Mouse (Mus musculus): ENCODE measurements at regions not wholly inside any gene's neighbourhood (a gene's known extent, or its start where the extent isn't known, plus 50 kb on each side); places are given as distances from the start of the nearest gene placed in this dataset.
"Not testable (repeated sequence)": the region's sequence is repeated elsewhere in the genome, so short reads cannot be mapped to it uniquely, and the experiment has no call there.

DNA sequence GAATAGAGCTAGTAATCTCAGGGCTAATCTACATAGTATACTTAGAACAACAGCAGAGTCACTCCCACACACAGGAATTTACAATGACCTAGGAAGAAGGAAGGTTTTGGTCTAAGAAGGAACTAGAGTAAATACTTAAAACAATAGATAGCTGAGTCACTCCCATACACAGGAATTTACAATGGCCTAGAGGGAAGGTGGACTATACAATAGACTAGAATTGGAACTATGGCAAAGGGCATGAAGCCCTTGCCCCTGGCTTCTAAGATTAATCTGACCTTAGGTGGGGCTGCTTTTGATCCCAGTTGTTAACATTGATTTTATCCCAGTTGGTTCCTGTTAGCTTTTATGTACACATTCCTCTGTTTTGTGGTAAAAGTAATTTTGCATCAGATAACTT lies 427.8 kb upstream of the Clint1 start:
- not testable (repeated sequence) for DNase-seq (ENCODE audit: low read depth, low spot score)

DNA sequence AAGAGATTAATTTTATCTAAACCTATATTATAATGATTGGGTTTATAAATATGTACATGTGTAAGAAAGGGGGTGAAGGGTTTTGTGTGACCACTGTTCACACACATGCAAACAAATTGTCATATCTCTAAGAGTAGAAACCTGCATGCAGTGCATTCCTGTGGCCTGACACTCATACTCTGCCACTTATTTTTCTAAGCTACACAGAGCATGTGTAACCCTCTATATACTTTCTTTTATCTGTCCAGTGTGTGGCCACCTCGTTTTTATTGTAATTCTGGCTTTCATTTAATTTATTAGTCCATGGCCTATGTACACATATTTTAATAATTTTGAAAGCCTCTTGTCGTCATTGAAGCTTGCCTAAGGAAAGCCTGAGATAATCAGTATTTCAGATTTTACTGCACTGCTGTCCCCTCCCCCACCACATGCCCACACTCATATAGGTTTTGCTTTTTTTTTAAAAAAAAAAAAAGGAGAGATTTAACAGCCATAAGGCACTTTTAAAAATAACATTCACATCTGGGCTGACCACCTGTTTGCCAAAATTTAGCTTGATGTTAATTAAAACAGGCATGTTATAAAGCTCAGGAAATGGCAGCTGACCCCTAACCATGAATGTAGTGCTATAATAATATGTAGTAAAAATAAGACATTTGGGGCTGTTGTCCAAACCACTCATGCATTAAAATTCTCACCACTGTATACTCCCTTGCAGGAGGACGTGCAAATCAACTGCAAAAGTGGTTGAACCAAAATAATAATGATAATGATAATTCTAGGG lies 410.7 kb upstream of the Clint1 start:
- DNase-seq (ENCODE audit: low read depth, low spot score) = no peak

DNA sequence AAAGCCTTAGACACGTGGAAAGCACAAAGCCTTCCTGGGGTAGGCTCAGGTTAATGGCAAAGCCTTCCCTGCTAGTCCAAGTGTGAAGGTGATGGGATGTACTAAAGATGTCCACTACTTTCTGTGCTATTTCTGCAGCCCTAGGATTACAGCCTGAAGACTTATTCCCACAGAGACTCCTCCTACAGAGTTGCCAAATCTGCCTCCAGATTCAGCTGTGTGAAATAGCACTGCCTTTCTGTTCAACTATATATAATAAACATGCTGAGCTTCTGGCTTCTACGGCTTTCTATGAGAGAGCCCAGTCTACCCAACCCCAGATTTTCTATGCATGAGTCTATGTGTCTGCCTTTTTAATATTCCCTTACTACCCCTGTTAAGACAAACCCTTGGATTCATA lies 405.3 kb upstream of the Clint1 start:
- no peak for DNase-seq (ENCODE audit: low read depth, low spot score)

GRCm38 (mm10) chr11:45454234-45454633 lies 397.6 kb upstream of the Clint1 start:
- no peak for DNase-seq (ENCODE audit: low read depth, low spot score)

DNA sequence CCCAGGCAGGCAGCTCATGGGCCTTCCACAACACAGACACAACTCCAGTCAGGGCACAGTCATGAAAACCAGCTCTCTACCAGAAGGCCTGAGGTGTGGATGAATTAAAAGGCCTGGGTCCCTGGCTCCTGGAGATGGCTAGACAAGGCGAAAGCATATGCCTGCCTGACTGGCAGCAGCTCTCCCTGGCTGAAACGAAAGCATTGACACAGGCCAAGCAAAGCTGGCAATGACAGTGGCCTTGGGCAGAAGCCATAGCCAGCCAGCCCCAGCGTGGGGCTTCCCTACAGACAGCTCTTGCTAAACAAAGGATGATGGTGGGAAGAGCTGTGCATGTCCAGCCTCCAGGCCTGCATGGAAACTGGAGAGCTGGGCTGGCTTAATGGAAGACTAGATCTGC lies 396.9 kb upstream of the Clint1 start:
- DNase-seq (ENCODE audit: low read depth, low spot score) = no peak

- DNase-seq (ENCODE audit: low read depth, low spot score) = no peak
Measured at GRCm38 (mm10) chr11:45456724-45457123, 395.1 kb upstream of the Clint1 start.

DNA sequence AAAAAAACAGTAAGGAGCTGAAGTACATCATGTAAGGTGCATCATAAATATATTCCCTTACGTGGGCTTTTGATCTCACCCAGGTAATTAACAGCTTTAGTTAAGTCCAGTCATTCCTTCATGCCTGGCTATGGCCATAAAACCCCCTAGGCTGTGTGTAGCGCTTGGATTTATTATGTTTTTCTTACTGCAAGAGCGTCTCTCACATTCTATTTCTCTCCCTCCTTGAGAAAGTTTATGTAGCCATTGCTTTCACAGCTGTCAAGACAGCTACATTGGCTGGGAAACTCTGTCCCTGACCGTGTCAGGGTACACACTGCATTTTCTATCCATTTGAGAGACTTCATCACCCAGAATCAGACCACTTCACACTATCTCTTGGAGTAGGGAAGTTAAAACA lies 394.3 kb upstream of the Clint1 start:
- no peak for DNase-seq (ENCODE audit: low read depth, low spot score)

- DNase-seq (ENCODE audit: low read depth, low spot score) = no peak
Measured at GRCm38 (mm10) chr11:45460000-45460792, 391.7 kb upstream of the Clint1 start.

GRCm38 (mm10) chr11:45464501-45464900 lies 387.4 kb upstream of the Clint1 start:
- DNase-seq (ENCODE audit: low read depth, low spot score) = no peak

GRCm38 (mm10) chr11:45466350-45466749 lies 385.5 kb upstream of the Clint1 start:
- no peak for DNase-seq (ENCODE audit: low read depth, low spot score)

GRCm38 (mm10) chr11:45472171-45472570 lies 379.7 kb upstream of the Clint1 start:
- no peak for DNase-seq (ENCODE audit: low read depth, low spot score)

GRCm38 (mm10) chr11:45476917-45477316 lies 374.9 kb upstream of the Clint1 start:
- DNase-seq (ENCODE audit: low read depth, low spot score) = no peak

DNA sequence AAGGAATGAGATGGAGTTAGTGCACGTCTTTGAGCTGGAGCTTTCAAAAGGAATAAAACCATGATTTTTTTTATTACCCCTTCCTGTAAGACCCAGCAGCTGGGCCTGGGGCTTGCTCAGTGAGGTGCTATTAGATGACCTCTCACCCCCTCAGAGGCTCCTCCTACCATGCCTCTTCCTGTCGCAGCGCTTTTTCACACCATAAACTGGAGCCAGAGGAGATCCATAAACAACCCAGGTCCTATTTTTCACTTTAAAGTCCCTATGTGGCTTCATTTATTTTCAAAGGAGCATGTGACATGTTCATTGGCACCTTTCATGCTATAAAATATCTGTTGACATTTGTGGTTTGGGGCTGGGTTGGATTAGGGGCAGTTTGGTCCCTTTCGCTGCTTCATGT lies 365.9 kb upstream of the Clint1 start:
- no peak for DNase-seq (ENCODE audit: low read depth, low spot score)

- no peak for DNase-seq (ENCODE audit: low read depth, low spot score)
Measured at GRCm38 (mm10) chr11:45491021-45491967, 360.6 kb upstream of the Clint1 start.

GRCm38 (mm10) chr11:45495246-45495645 lies 356.6 kb upstream of the Clint1 start:
- no peak for DNase-seq (ENCODE audit: low read depth, low spot score)

DNA sequence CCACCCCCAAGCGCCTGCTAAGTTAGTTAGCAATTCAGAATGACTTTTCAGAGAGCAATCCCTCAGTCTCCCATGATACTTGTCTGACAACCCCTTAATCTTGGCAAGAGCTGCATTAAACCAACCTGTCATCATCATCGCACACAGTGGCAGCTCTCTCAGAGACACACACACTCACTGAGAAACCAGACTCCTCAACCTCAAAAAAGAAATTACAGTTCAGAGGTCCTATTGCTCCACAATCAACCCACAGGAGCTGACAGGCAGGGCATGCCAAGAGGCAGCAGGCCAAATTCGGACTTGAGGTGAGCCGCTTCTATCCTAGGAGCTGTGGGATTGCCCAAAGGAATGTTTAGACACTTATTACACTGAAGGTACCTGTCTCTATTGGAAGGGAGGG lies 343.3 kb upstream of the Clint1 start:
- no peak for DNase-seq (ENCODE audit: low read depth, low spot score)

DNA sequence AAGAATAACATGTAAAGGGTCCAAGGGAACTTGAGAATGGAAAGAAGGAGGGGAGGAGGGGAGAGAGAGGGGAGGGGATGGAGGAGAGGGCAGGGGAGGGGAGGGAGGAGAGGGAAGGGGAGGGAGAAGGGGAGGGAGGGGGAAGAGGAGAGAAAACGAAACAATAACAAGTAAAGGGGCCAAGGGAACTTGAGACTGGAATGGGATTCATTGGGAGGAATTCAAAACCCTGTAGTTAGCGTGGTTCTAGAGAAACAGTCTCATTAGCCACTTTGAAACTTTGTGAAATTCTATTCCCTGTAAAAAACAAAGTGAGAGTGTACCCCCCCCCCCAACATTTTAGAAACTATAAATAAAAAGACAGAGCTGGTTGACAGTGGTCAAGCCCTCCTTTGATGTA lies 342.6 kb upstream of the Clint1 start:
- DNase-seq (ENCODE audit: low read depth, low spot score) = no peak

GRCm38 (mm10) chr11:45514415-45515271 lies 337.2 kb upstream of the Clint1 start:
- DNase-seq (ENCODE audit: low read depth, low spot score) = no peak

- DNase-seq (ENCODE audit: low read depth, low spot score) = no peak
Measured at GRCm38 (mm10) chr11:45524720-45525119, 327.1 kb upstream of the Clint1 start.

- DNase-seq (ENCODE audit: low read depth, low spot score) = no peak
Measured at GRCm38 (mm10) chr11:45531044-45531626, 320.7 kb upstream of the Clint1 start.
